Comparison of ENCODE assay signal across 9 mouse cellular contexts in the genomic region with DNA sequence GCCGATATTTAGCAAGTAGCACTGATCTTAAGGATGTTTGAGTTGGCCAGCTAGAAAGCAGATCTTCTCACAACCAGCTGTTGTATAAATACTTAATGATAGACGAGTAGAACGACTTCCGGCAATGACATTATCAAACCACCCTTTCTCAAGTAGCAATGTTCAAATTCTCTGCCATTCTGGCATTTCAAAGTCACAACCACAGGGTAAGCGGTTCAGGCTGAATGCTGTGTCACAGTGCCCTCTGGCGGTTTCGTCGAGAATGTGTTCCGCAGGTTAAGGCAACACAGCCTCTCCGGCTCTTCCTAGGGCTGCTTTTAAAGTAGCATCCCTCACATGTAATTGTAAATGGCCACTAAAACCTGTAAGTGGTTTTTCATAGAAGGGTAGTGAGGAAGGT. TPM values are rescaled to one million over a fixed set of nuclear protein-coding genes. Genes with fewer than 3 reads are reported as not detected.
DNase-seq lines count a peak whose midpoint lies in the region; ATAC-seq and TF ChIP-seq lines count a peak whose summit lies in the region.
"Had no signal": no experiment of that assay in that cellular context is flagged by ENCODE, and none has a peak within 500 bp of the region (broad histone marks: within the 10 kb centered on the region; RNA-seq: fewer than 3 reads in every experiment).

No protein-coding gene starts in this region.

- 0 out of 2 replicates have a peak, but pooled peaks have one; percentile 63 for ATAC-seq in erythroid progenitor cell, adult 5-6 weeks (replicated peaks; ENCODE audit: low FRiP score, poor library complexity, severe bottlenecking)

- peak; percentile 98 for TF ChIP-seq CTCF in layer of hippocampus, adult 2 months (conservative IDR thresholded peaks at IDR 0.05)

- H3K27ac ChIP-seq in layer of hippocampus, adult 2 months = no peak overlapping the region
- H3K27ac ChIP-seq: liver, embryonic 15.5 days had no signal

- no peak overlapping the region for H3K4me3 ChIP-seq in layer of hippocampus, adult 2 months
- H3K4me3 ChIP-seq: liver, embryonic 15.5 days had no signal

- intact Hi-C loops in heart, postnatal 10 days (cut with DNase I) = loop anchor here (1.0 to 5.0 kb wide), 5 partner anchors 57 to 854 kb away; no protein-coding TSS in a partner anchor

- DNase-seq in ES-CJ7 (ENCODE audit: low read depth, low spot score) = peak; percentile 86
- peak; percentile 89 for DNase-seq in brain, adult 2 months (ENCODE audit: low read depth, low spot score)
- DNase-seq in heart, postnatal 10 days = peak; percentile 89 to 93
- peak; percentile 77 to 91 for DNase-seq in layer of hippocampus, adult 2 months (ENCODE audit: low spot score in 2 of 2)
- DNase-seq in lung, postnatal 10 days = peak; percentile 91
- peak; percentile 82 for DNase-seq in ovary, postnatal 36 days (ENCODE audit: low spot score)
- peak; percentile 85 for DNase-seq in thymus, postnatal 14 days

RNA-seq across cellular contexts. Expression of gene Mrpl42, which starts 25.8 kb away (rescaled TPM):
- 72.5 and 85.8 TPM in 2 replicates for total RNA-seq in erythroid progenitor cell, adult 5-6 weeks (2015; ENCODE audit: low replicate concordance)
- total RNA-seq in erythroid progenitor cell, adult 5-6 weeks (2017; ENCODE audit: low replicate concordance) = 31.6 and 34.5 TPM in 2 replicates
- 100 to 1,000 TPM; 308 to 331 TPM for total RNA-seq in heart, postnatal 10 days (2021)
- 10 to 100 TPM; 71.7 to 74.5 TPM for total RNA-seq in layer of hippocampus, adult 2 months (2021)

RNA-seq across cellular contexts. Expression of gene Ube2n, which starts 39.0 kb away (rescaled TPM):
- total RNA-seq in erythroid progenitor cell, adult 5-6 weeks (2015; ENCODE audit: low replicate concordance) = 183 and 257 TPM in 2 replicates
- 59.2 and 65.6 TPM in 2 replicates for total RNA-seq in erythroid progenitor cell, adult 5-6 weeks (2017; ENCODE audit: low replicate concordance)
- 100 to 1,000 TPM; 118 to 134 TPM for total RNA-seq in heart, postnatal 10 days (2021)
- 100 to 1,000 TPM; 182 to 188 TPM for total RNA-seq in layer of hippocampus, adult 2 months (2021)

RNA-seq across cellular contexts. Expression of gene Socs2, which starts 58.9 kb away (rescaled TPM):
- total RNA-seq in erythroid progenitor cell, adult 5-6 weeks (2015; ENCODE audit: low replicate concordance) = not detected in 2 replicates
- total RNA-seq in erythroid progenitor cell, adult 5-6 weeks (2017; ENCODE audit: low replicate concordance) = not detected in 2 replicates
- total RNA-seq in heart, postnatal 10 days (2021) = 100 to 1,000 TPM; 127 to 133 TPM
- total RNA-seq in layer of hippocampus, adult 2 months (2021) = 10 to 100 TPM; 28.8 to 36.3 TPM

Comparison
In these comparisons a context has a peak if more than half of its experiments do, and no peak if none do; other contexts are left out.
1. RNA of gene Socs2, which starts 58.9 kb away (total RNA-seq): 127 to 133 TPM in heart, postnatal 10 days and 28.8 to 36.3 TPM in layer of hippocampus, adult 2 months; not detected in erythroid progenitor cell, adult 5-6 weeks; every median in the first group is over 10 times any median in the second.
2. Peak in every context shown above with its lines, with median percentiles within 50 percentile points of each other: DNase-seq.